Mouse (Mus musculus): ENCODE measurements around the gene Olfr770.
"Not testable (repeated sequence)": the region's sequence is repeated elsewhere in the genome, so short reads cannot be mapped to it uniquely, and the experiment has no call there.

Gene Olfr770

DNA sequence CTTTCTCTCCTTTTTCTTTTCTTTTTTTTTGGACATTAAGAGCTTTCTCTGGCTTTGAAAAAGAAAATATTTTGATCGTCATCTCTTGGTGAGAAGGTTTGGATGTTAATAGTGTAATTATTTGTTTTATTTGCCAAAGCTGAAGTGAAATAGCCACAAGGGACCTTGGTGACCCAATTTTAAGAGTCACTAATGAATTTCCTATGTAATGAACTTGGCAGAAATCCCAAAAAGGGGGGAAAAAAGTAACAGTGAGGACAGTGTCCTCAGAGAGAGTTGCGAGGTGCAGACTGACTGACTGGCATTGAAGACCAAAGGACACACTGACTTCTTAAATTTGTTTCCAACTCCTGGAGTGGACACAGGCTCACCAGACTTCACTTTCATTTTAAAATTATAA, at the start of gene Olfr770:
Olfr770 (minus strand) TSS at position 101 of the 400 bp plus-strand sequence.
- no peak for DNase-seq (ENCODE audit: low spot score in 2 of 2)

DNA sequence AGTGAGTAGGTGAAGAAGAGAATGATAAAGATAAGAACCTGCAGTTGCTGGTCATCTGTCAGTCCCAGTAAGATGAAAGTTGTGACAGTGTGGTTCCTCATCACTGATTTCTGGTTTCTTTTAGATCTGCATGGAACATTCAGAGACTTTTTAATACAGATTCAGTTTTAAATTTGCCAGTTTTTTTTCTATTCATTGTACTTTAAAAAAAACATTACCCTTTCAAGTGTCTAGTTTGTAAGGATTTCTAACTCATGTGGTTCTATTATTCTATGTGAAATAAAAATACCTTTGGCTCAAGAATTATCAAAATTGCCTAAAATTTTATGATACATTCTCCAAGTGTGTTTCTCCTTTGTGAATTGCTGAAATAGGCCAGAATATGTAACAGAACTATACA, 48.5 kb upstream of the Olfr770 start, which contains the start of gene Olfr773:
Olfr773 (minus strand) TSS at position 101 of the 400 bp plus-strand sequence.
- DNase-seq (ENCODE audit: low spot score in 2 of 2) = not testable (repeated sequence)

GRCm38 (mm10) chr10:129177821-129178220, 39.0 kb upstream of the Olfr770 start, which contains the start of gene Olfr772:
Gene Olfr772 (minus strand): TSS chr10:129177921.
- not testable (repeated sequence) for DNase-seq (ENCODE audit: low spot score in 2 of 2)

DNA sequence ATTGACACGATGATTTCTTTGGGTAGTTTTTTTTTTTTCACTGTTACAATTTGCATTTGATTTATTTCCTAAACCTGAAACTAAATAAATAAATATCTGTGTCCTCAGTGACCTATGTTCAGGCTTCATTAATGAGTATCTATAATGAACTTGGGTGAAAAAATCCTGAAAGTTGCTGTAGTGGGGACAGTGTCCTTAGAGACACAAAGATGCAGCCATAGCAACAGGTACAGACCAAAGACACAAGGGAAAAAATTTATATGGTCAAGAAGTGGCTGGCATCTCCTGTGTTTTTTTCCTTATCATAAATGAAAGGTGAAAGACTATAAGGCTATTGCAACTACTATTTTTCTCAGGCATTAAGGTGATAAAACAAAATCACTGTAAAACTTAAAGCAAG, 25.9 kb upstream of the Olfr770 start, which contains the start of gene Olfr771:
Olfr771 (minus strand) TSS at position 101 of the 400 bp plus-strand sequence.
- no peak for DNase-seq (ENCODE audit: low spot score in 2 of 2)

DNA sequence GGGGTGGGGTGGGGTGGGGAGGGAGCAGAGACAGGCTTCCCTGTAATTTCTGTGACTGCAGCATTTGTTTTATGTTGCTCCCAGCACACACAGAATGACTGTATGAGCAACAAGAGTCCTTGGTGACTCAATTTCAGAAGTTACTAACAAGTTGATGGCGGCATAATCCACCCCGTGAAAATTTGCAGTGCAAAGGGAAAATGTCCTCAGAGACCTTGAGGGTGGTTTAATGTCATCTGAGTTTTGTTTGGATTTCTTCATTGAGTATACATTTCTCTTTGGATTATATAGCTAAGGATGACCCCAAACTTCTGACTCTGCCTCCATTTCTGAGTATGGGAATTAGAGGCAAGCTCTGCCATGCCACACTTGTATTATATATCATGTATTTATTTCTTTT, 21.0 kb downstream of the Olfr770 start, which contains the start of gene Olfr769:
Olfr769 (minus strand) TSS at position 101 of the 400 bp plus-strand sequence.
- DNase-seq (ENCODE audit: low spot score in 2 of 2) = no peak

DNA sequence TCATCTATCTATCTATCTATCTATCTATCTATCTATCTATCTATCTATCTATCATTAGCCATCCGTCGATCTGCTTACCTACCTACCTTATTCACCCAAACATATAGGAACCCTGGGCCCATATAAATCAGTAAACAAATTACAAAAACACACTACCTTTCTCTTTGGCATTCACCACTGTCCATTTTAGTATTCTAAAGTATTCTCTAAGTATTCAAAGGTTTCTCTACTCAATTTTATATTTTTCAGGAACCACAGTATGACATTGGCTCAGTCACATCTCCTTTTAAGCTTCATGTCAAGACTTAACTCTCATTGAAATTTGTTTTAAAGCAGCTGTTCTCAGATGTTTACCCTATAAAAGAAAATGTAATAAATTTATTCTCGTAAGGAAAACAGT, 23.7 kb downstream of the Olfr770 start:
- no peak for DNase-seq (ENCODE audit: low spot score in 2 of 2)

GRCm38 (mm10) chr10:129101231-129101630, 37.6 kb downstream of the Olfr770 start:
- DNase-seq (ENCODE audit: low spot score in 2 of 2) = no peak

DNA sequence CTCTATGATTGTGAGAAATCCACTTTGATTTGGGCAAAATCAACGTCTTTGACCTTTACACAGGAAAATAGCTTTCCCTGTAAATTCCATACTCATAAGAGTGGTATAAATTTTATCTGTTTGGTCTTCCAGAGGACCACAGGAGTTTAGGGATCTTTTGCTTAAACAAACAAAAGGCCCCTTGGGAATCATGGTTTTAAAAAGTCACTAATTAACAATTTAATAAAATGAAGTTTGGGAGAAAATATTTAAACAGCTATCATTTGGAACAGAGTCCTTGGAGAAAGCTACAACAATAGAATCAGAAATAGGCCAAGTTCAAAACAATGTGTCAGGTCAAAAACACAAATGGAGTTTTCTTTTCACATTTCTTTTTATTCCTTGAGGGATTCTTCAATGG, 39.5 kb downstream of the Olfr770 start, which contains the start of gene Olfr768:
Olfr768 (minus strand) TSS at position 101 of the 400 bp plus-strand sequence.
- no peak for DNase-seq (ENCODE audit: low spot score in 2 of 2)

DNA sequence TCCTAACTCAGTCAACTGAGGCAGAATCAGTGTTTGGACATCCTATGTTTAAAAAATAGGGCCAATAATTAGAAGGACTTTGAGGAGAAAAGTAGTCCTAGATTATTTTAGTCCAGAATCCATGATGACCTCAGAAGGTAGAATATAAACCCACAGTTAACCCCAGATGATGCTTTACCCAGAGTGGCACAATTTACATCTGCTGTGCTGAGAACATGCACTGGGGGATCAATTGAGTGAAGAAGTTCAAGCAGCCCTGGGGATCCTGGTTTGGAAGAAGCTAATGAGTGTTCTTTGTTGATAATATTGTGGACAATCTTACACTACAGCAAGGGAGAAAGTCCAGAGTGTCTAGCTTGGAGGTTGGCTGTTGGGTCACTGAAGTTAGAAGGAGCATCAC, 56.0 kb downstream of the Olfr770 start, which contains the start of gene Olfr767:
Olfr767 (minus strand) TSS at position 101 of the 400 bp plus-strand sequence.
- DNase-seq (ENCODE audit: low spot score in 2 of 2) = not testable (repeated sequence)
